Mouse (Mus musculus) lung, postnatal 36 days (tissue): ENCODE measurements at regions not wholly inside any gene's neighbourhood (a gene's known extent, or its start where the extent isn't known, plus 50 kb on each side); places are given as distances from the start of the nearest gene placed in this dataset.

Experiments
- DNase-seq: peaks from one replicate; pipeline ENCODE4 v3.0.0; 2022; ENCODE audit warnings: mixed read lengths

DNA sequence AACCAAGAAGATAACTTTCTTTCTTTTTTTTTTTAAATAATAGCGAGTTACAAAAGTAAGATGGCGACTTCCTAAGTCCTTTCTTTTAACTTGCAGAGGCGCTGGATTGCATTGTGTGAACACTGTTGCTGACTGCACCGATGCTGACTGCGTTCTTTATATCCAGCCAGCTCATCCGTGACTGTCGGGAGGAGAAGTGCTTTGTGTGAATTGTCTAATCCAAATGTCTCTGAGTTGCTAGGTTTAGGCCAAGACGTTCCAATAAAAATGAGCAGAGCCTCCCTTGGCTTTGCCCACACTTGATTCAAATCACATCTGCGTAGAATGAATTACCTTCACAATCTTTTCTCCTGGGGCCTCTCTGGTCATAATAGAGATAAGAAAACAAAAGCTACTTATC is 156.0 kb upstream of the Slc24a2 start:
- no peak for DNase-seq

DNA sequence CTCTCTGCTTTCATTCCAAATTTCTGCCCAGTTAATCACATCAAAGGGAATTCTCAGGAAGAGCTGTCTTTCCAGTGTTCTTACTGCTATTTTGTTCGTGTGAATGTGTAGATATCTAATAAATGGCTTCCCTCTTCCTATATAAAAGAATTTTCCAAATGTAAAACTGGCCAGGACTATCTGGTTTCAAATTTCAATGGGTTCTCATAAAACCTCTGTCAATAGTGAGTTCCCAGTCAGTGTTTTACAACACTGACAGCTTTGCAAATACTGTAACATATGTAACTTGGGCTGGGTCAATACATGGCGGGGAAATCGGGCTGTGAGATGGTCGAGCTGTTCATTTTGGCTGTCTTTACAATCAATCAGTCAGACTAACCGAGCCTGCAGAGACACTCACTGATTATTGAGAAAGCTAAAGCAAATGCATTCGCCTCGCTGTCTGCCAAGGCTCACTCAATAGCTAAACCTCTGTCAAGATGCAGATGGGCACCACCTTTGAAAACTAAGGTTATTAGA is 155.0 kb upstream of the Slc24a2 start:
- no peak for DNase-seq

DNA sequence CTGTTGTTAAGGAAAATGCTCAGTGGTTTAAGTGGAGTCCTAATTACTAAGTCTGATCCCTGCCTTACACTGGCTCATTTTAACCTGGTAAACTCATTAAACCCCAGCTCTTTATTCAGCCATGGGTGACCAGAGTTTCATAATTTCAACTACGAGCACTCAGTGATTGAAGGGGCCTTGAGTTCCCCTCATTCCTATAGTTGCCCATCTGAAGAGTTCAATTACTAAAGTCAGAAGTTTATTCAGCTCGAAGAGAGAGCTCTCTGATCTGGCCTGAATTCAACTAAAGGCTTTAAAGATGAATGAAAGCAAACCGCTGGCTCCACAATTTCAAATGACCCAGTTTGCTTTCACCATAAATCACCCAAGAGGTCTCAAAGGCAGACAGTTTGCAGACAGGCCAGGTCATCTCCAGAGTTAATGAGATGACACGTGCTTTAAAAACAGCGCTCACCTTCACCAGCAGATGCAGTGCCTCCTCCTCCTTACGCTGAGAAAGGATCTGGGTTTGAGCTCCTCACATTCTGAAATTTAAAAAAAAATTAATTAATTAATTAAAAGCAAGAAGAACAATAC is 154.3 kb upstream of the Slc24a2 start:
- DNase-seq = peak; percentile 56

DNA sequence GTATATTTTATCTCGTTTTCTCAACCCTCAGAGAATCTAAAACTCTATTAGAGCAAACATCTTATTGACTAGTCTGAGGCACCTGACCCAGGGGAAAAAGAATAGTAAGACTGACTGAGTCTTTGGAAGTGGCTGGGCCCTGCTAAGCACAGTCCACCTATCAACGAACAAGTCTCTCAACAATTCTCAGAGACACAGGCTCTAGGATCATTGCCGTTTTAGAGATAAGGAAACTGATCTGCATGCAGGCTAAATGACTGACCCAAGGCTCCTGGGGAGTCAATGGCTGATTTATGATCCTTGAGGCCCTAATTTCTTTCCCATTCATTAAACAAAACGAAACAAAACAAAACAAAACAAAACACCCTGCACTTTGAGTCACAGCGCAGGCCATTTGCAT is 150.4 kb upstream of the Slc24a2 start:
- DNase-seq = no peak

DNA sequence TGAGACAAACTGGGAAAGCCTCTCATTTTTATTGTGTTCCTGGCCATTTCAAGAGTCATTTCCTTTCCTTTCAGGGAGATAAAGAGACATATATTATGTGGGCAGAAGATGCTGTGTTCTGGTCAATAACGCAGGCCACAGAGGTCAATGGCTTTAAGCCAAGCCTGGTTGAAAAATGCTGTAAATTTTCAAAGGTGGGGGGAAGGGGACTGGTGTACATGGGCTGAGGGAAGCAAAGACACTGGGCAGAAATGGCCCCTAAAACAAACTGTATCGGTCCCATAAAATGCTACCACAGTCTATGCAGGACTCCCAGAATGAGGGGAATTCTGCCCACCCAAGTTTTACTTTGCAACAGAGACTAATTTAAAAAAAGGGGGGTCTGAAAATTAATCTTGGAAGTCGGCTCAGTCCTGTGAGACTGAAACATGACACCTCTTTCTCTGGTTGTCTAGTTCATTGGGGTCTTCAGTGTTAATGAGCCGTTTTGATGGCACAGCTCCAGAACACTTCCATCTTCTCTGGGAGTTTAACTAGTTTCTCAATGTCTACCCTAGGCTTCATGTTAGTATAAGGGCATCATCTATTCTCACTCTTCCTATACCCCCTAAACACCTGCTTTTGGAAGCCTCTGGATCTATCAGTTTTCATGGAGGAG is 149.4 kb upstream of the Slc24a2 start:
- DNase-seq = no peak

DNA sequence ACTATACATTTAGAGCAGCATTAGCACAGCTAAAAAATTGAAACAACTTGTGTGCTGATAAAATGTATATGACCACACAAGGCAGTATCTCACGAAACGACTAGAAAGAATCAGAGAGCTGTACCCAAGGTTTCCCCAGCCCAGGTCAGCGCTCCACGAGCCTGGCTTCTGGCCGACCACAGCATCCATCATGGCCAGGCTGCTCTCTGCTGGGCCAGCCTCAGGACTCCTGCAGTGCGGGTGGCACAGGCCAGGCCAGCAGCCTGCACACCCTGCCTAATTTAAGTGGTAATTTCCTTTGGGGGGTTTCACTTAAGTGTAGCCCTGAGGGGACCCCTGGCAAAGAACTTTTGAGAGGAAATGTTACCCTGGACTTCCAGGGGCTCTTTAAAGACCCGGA is 141.7 kb upstream of the Slc24a2 start:
- no peak for DNase-seq

DNA sequence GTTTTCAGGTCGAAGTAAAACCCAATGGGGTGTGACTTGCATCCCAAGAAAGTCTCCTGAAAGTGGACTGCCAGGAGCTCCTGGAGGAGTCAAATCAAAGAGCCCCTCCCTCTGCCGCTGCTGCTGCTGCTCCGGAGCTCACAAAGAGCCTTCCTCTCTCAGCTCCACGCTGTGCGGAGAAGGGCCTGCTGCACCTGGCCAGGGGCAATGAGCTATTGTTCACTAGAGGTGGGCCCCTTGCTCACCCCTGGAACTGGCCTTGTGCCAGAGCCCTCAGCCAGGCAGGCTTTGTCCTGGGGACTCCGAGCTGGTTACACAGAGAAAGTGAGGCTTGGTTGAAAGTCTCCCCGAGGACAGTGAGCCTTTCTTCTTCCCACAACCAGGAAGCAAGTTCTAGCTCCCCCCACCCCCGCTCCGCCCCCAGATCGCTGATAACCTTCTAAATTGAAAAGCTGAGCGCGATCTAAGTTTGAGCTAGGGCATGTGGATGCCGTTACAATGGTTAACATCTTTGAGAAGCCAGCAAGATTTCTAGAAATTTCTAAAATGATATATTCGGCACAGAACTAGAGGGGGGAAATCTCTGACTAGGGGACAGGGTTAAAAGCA is 139.5 kb upstream of the Slc24a2 start:
- no peak for DNase-seq

DNA sequence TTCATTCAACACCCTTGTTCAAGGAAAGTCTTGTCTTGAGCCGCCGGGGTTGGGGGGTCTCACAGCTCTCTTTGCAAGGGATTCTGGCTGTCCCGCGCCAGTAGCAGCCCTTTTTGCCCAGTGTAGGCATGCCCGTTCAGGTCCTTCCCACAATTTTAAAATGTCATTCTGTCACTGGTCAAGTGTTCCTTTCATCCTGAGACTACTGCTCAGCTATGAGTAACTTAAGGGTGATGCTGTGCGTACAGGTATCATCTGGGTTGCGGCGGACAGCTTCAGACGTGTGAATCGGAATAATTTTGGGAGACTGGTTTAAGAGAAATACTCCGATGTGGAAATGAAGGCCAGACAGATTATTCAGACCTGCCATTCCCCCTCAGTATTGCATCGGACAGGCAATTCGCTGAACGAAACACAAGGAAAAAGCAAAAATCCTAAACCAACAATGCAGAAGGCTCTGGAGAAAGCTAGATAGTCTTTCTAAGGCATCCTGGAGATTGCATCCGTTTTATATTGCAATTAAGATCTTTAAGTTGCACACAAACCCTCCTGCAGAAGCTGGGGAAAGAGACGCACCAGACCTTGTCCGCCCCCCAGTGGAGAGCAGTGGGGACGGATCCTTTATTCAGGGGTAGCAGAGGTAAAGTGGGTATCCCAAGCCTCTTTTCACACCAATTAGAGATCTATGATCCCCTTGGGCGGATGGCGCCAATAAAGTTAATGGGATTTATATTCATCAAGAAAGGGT is 138.3 kb upstream of the Slc24a2 start:
- peak; percentile 64 for DNase-seq

DNA sequence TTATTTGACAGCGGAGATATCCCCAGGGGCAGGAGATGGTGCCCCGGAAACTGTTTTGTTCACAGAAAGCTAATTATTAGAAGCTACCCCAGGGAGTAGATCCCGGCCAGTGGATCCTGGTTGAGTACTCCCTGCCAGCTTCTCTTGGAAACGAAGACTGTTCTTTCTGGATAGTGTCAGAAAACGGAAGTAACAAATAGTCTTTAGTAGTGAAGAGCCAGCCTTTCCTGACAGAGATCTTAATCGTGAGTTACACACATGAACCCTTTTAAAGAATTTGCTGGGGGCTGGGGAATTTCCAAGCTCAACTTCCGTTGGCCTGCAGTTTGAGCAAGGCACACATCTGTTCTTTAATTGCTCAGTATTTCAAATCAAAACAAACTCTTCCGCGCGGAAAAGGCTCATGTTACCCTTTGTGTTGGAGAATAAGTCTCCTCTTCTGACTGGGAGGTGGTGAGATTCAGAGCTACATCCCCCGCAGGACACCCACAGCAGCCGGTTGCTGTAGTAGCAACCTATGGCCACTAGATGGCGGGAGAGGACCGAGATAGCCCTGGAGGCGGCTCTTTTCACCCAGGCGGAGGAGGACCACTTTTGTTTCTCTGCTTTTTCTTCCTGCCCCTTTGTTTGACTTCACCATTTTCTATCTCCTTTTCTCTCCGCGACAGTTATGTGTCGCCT is 137.6 kb upstream of the Slc24a2 start:
- DNase-seq = peak; percentile 86

DNA sequence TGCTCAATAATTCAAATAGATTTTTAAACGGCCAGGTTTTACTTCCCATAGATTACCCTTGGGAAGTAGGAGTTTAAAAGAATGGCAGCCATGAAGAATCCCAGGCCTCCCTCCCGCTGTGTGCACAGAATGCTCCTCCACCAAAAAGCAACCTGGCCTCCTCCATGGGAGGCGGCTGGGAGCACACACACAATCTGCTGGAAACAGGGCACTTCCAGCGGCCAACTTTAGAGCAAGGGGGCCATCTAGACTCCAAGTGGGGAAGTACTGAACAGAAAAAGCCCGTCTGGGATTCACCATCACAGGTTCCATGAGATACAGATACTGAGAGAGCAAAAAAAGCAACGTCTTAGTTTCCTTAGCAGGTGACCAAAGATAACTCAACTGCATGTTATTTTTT is 131.9 kb upstream of the Slc24a2 start:
- DNase-seq = no peak

DNA sequence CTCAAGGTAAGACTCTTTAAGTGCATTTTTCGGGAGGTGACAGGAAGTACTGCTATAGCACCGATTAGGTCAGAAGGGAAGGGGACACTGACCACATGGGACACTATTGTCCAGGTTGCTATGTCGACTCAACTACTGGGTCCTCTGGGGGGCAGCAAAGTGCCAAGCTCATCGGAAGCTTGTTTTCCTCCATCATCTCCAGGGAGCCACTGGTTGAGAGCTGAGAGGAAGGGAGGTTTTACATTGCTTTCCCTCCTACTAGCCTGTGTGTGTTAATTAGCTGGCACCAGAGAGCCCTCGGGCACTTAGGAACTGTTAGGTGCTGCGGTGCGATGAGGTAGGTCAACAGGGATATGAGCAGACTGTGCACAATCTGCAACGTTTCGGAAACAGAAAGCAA is 129.2 kb upstream of the Slc24a2 start:
- peak; percentile 69 for DNase-seq

DNA sequence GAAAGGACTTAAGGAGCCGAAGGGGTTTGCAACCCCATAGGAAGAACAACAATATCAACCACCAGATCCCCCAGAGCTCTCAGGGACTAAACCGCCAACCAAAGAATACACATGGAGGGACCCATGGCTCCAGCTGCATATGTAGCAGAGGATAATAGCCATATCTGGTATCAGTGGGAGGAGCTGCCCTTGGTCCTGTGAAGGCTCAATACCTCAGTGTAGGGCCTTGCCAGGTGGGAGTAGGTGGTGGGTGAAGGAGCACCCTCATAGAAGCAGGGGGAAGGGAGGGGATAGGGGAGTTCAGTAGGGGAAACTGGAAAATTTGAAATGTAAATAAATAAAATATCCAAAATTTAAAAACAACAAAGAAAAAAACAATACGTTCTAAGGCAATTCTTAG is 128.7 kb upstream of the Slc24a2 start:
- no peak for DNase-seq

DNA sequence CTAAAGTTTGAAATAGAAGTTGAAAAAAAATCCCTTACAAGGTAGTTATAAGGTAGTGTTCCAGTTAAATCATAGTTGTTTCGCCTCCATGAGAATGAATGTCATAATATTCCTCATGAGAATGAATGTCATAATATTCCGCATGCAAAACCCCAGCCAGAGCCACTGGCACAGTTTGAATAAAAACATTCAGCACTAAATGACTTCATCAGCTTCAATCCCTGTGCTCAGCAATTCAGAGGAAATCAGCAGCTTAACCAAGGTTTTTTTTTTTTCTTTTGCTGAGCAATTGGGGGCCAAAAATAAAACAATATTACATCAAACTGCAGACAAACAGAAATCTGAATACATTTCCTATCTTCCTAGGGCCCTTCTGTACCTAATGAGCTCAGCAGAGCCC is 102.7 kb upstream of the Slc24a2 start:
- no peak for DNase-seq

DNA sequence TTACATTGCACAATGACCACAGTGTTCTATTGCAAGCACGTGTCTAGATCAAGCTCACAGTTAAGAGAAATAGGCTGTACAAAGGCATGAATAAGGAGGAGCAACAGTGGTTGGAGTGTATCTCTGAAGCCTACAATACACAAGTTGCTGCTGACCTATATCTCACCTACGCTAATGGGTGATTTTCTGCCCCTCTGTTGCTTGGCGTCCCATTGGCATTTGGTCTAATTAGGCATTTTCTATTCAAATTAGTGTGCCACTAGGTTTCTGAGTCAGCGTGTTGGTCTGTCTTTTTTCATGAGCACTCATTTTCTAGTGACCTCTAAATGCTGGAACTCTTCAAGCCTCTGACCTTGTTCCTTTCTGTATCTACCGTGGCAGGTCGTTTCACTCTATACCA is 98.9 kb upstream of the Slc24a2 start:
- no peak for DNase-seq

DNA sequence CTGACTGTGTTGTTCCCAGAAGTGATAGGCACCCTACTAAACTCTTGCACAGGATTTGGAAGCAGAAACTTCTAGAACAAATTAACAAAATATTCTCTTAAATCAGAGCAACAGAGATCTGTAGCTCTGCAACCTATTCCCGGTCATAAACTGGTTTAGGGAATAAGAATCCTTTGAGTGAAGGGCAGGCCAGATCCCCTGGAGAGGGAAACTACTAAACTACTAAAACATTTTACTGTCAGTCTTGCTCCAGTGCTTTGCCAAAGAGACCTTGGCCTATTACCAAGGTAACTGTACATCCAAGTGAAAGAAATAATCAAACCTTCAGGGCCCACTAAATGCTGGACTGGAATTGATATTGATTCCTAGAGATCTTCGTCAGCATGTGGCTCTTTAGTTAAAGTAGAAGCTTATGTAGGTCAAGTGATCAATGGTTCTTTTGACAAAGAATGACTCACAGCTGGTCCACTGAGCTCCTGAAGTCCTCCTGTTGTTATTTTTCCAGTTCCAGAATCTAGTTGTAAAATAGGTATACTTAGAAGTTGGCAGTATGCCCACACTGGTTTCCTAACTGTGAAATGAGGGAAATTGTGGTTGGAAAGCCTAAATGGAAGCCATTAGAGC is 91.6 kb upstream of the Slc24a2 start:
- no peak for DNase-seq

DNA sequence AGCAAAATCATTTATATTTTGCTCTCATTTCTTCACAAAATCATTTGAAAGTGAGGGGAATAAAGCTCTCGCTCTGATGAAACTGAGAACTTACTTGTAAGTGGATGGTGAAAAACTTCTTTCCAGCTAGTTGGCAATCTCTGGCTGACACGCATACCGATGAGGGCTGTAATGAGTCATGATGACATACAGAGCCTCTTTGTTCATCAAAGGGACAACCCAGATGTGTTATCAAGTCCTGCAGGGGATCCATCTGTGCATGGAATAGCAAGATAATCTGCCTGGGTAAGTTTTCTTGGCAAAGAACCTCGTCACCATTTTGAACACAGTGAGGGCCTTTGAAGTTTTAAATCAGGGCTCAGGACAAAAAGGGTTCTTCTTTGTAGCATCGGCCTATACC is 67.9 kb upstream of the Slc24a2 start:
- DNase-seq = no peak

DNA sequence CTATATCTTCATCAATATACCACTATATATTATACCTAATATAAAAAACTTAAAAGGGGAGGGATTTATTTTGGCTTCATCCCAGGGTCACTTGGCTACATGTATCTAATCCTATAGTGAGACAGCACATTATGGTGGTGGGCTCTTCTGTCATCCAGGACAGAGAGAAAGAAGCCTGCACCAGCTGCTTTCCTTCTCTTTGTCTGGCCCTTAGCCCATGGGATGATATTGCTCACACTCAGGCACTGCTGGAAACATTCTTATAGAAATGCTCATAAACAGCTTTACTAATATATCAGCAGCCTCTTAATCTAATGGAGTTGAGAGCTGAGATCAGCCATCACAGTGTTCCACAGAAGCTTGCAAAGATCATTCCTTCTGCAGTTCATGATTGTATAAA is 64.3 kb upstream of the Slc24a2 start:
- DNase-seq = no peak
